Mouse (Mus musculus) brain, adult 2 months (tissue): ENCODE data around the gene Abhd14a.
"Not testable (repeated sequence)": the region's sequence is repeated elsewhere in the genome, so short reads cannot be mapped to it uniquely, and the experiment has no call there.

Experiments used
- DNase-seq: peaks from one replicate; pipeline ENCODE4 v3.0.0; 2011; ENCODE audit warnings: low read depth, low spot score

Gene Abhd14a

DNA sequence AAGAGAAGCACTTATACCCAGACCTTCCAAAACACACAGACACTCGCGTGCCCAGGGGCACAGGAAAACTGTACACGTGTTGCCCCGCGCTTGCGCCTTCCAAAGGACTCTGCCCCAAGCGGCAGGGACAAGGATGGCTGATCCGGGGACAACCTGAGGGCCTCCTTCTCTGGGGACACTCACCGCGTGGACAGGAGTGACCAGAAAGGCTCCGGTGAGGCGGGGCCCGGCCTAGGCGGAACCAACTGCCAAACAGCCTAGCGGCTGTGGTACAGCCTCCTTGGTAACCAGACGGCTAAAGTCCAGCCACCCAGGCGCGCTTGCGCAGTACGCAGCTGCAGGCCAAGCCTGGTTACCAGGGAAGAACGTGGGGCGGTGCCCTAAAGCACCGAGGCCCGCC lies at the start of gene Abhd14a, which contains the start of gene Abhd14b:
Abhd14a (minus strand) TSS at position 331 of the 400 bp plus-strand sequence.
Abhd14b (plus strand) TSS at position 112 of the 400 bp plus-strand sequence.
- peak; percentile 98 for DNase-seq

DNA sequence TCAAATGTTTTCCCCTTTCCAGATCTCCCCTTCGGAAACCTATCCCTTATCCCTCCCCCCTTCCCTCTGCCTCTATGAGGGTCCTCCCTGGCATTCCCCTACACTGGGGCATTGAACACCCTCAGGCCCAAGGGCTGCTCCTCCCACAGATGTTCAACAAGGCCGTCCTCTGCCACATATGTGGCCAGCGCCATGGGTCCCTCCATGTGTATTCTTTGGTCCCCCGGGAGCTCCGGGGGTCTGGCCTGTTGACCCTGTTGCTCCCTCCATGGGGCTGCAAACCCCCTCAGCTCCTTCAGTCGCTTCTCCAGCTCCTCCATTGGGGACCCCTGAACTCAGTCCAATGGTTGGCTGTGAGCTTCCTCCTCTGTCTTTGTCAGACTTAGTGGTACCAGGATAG lies 40.1 kb upstream of the Abhd14a start:
- not testable (repeated sequence) for DNase-seq

DNA sequence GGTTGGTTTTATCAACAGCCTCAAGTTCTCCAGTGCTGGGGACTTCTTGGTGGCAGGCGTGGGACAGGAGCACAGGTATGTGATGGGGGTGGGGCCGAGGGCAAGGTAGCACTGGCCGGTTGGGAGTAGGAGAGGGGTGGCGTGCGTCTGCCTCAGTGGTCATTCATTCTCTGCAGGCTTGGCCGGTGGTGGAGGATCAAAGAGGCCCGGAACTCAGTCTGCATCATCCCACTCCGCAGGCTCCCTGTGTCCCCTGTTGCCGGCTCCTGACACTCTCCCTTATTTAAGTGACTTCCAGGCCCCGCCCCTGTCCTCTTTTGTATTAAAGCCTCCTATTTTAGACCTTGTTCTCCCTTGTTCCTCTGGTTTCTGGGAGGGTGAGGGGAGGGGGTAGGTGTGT lies 37.6 kb upstream of the Abhd14a start:
- DNase-seq, result no peak

DNA sequence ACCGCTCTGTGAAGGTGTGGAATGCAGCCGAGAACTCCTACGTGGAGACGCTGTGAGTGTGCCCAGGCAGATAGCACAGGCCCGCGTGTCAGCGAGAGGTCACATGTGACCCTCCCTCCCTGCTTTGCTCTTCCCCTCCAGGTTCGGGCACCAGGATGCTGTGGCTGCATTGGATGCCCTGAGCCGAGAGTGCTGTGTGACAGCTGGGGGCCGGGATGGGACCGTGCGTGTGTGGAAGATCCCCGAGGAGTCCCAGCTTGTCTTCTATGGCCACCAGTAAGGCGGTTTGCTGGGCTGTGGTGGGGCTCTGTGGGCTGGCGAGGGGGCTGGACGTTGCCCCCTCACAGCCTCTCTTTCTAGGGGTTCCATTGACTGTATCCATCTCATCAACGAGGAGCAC lies 36.1 kb upstream of the Abhd14a start:
- no peak for DNase-seq

DNA sequence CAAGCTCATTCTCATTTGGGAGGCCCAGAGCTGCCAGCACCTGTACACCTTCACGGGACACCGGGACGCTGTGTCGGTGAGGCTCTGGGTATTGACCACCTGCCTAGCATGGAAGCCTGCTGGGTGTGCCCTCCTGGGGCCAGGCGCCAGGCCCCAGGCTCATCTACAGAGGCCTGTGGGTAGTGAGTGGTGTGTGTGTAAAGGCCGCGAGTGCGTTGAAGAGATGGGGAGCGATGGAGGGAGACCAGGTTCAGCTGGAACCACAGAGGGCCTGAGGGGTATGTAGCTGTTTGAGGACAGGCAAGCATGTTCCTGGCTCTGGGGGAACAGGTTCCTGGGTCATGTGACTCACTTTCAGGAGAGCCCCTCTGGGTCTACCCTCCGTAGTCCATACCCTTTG lies 35.7 kb upstream of the Abhd14a start:
- no peak for DNase-seq

DNA sequence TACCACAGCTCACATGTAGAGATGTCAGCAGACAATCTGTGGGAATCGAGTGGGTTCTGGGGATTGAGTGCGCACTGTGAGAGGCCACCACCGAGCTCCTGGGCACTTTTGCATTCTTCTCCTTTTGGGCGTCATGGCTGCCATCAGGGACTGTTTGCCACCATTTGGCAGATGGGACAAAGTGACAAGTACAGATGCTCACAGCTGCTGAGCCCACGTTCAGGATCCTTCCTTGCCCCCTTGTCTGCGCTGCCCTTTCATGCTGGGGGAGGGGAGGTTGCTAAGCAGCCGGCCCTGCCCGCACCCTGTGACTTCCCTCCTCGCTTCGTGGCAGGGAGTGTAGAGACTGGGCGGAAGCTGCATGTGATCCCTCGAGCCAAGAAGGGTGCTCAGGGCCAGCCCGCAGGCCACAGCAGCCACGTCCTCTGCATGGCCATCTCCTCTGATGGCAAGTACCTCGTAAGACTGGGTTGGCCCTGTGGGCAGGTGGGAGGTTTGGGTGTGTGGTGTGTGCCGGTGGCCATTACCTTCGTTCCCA lies 35.2 kb upstream of the Abhd14a start:
- no peak for DNase-seq

DNA sequence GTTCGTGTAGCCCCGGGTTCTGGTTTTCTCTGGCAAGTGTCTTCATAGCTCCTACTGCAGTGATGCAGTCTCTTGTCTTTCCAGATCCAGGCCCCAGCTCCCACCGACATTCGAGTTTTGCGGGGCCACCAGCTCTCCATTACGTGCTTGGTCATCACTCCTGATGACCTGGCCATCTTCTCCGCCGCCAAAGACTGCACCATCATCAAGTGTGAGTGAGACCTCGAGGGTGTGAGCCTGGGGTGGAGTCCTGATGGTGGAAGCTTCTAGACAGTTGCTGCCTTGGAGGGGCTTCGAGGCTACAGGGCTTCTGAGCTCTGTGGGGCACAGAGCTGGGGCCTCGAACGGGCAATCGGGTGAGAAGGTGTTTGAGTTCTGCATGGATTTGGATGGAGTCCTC lies 34.2 kb upstream of the Abhd14a start:
- DNase-seq, result no peak

DNA sequence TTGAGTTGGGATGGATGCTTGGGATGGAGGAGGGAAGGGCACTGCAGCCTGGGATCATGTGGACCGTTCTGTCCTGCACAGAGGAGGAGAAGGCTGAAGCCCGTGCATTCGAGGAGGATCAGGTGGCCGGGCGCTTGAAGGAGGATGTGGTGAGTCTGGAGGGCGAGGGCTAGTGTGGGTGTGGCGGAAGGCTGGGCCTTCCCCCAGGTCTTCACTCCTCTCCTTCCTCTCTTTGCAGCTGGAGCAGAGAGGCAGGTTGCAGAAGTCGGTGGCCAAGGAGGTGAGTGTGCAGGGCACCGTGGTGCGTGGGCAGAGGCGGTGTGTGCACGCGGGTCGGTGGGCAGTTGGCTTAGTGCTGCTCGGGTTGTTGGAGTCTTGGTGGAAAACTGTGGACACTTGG lies 33.6 kb upstream of the Abhd14a start:
- no peak for DNase-seq

DNA sequence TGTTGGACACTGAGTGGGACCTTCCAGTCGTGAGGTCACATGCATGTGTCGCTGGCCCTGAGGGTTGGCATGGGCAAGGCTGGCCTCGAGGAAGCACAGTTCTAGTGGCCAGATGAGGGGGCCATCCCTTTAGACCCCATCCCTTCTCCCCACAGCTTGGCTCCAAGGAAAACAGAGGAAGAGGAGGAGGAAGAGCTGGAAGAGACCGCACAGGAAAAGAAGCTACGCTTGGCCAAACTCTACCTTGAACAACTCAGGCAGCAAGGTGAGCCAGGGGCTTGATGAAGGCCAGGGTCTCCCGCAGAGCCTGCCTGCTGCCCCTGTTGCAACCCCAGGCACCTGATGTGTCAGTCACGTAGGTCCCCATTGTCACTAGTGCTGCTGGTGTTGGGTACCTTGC lies 33.1 kb upstream of the Abhd14a start:
- no peak for DNase-seq

DNA sequence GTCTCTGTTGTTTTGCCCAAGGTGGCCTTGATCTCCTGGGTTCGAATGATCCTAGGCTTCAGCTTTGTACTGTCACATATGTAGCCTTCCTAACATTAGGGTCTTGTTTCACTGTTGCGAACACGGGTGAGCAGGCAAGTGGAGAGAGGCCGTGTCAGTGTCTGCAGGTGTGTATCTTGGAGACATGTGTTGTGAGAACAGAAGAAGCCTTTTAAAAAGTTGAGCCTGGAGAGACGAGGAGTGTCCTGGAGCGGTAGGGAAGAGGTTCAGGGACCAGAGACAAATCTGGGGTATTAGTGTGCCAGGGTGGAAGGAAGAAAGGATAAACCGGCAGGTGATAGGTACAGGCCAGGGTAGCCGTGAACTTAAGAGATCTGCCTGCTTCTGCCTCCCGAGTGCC lies 30.6 kb upstream of the Abhd14a start:
- no peak for DNase-seq

DNA sequence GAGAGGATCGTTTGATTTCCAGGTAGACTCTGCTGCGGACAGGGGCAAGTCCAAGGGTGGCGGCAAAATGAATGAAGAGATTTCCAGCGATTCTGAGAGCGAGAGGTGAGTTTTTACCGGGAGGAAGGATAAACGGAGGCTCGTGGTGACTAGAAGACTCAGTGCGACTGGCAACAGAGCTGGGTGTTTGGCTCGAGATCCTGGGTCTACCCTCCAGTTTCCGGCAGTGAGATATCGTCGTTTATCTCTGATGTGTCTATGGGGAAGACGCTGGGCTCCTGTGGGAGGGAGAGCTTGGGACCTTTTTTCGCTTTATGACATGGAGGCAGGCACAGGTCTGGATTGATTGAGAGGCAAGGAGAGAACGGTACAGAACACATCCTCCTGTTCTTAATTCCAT lies 30.2 kb upstream of the Abhd14a start:
- no peak for DNase-seq

DNA sequence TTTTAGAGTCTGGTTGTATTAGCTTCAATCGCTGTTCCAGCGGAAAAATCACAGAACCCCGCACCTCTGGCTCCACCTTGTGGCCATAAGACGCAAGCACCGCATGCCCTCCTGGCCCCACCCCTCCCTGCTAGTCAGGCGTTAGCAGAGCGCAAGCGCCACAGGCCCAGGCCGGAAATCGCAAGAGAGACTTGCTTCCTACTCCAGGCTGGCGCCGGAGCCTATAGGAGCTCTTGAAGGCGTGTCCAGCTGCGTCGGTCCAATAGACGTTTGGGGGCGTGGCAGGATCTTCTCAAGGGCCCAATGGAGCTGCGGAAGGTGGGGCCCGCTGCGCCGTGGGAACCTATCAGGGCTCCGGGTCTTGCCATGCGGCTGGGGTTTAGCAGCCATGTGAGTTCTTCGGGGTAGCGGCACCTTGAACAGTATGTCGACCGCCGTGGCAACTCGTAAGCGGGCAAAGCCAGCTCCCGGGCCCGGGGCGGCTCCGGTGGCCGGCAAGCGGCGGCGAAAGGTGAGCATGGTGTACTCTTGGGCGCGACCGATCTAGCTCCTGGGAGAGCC lies 29.5 kb upstream of the Abhd14a start, which contains the start of gene Parp3:
Parp3 (minus strand) TSS at position 26 of the 561 bp plus-strand sequence.
- DNase-seq, result peak; percentile 100

DNA sequence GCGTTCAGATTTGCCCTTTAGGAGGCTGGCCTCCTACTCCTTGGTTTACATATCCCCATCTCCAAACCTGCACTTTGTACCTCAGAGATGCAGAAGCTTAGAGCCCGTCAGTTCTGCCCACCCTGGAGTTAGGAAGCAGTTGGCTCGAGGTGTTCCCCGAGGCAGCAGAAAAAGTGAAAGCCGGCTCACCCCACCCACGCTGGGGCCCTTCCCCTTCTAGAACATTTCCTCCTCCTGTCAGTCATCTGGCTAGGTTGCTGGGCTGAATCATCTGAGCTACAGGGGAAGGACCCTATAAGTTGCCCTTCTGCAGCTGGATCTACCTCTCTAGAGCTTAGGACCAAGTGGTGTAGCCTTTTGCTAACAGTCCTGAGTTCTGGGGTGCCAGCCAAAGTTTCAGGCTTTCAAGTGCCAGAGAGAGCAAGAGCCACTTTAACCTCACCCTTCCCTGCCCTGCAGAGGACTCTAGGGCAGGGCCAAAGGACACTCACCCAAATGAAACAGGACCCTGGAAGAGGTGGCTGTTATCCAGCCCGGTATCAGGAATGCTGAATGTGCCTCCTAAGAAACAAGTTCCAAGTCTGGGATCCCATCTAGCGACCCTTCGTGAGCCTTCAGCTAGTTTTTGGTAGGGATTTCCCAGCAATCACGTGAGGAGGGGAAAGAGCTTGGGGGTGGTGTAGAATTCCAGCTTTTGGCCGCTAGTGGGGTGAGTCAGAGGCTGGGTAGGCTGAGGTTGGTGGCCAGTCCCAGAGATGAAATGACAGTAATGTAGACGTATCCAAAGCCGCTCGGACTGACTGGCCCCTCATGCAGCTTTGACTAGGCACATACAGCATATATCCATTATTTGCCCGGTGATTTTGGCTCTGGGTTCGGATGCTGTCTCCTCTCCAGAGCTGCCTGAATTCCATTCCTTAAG lies 28.8 kb upstream of the Abhd14a start:
- DNase-seq, result peak; percentile 77

DNA sequence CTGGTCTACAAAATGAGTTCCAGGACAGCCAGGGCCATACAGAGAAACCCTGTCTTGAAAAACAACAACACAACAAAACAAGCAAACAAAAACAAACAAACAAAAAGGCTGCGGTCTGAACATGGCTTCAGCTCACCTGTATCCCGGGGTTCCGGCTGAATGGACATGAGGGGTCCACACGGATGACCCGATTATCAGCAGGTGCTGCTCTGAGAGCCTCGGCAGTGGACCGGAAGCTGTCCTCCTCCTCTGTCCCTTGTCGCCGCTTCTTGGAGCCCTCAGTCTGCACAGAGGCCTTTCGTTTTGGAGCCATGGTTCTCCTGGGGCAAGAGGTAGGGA lies 28.2 kb upstream of the Abhd14a start, which contains the start of gene Rrp9:
Rrp9 (plus strand) TSS at position 301 of the 339 bp plus-strand sequence.
- no peak for DNase-seq

DNA sequence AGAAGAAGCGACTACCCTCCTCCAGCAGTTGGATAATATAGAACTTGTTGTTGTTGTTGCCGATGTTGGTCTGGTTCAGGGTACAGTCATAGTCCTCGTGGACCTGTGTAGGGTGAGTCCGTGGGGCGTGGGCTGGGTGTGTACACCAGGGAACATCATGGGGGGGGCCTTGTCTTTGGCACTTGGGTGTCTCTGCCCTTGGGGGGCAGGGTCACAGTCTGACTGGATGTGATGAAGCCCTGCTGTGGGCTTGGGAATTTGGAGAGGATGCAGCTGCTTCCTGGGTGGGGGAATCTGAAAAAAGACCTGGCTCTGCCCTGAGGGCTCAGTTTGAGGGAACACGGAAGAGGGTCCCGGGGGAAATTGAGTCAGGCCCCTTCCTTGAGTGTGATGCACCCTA lies 27.6 kb upstream of the Abhd14a start:
- no peak for DNase-seq

DNA sequence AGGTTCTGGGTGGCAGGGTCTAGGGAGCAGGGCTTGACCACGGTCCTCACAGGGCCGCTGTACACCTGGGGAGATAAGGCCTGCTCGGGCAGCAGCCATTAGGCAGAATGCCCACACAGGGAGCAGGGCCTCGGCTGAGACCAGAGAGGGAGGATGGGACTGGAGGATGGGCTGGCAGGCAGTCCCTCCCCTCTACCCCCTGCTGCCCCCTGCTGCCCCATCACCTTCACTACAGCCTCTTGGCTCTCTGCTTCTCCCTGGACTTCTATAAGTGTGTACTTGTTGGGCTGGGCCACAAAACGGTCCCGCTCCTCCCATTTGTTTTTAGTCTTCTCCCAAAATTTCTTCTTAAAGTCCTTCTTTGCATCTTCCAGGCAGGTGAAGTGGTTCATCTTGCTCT lies 27.0 kb upstream of the Abhd14a start:
- DNase-seq, result peak; percentile 89

DNA sequence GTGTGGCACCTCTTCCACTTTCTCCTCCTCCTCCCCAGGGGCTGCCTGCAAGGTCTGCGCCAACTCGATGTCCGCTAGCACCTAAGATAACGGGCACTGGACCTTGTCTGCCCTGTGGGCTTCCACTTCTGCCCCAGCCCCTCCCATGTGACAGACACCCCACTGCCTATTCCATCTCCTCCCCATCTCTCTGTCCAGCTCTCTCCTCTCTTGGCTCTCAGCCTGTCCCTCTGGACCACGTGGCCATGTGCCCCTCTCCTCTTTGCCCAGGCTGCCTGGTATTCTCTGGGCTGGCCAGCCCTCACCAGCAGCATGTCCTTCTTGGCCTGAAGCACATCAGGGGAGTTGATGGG lies 26.3 kb upstream of the Abhd14a start:
- DNase-seq, result no peak

DNA sequence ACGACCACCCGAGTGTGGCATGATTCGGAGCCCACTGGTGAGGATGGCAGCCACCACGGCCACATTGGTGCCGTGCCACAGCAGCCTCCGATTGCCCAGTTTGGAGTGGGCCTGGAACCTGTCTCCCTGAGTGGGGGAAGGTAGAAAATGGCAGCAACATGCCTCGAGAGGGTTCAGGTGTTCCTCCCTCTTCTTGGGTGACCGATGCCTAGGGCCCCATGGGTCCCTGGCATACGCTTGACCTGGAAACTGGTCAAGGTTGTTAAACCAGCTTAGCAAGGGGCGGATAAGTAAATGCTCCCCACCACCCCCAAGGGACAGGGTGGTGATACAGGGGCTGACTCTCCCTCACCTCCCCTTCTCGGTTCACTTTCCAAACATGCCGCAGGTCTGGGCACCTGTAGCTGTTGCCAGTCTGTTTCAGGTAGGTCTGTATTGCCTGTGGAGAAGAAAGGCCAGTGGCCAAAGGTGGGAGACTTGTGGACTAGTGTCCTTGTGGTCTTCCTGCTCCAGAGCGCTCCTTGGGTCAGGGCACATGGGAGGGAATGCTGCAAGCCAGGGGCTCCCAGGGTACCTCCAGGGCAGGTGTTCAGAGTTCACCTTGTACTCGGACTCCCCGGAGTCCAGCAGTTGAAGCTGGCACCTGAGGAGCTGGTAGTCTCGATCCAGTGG lies 25.7 kb upstream of the Abhd14a start:
- DNase-seq, result no peak

DNA sequence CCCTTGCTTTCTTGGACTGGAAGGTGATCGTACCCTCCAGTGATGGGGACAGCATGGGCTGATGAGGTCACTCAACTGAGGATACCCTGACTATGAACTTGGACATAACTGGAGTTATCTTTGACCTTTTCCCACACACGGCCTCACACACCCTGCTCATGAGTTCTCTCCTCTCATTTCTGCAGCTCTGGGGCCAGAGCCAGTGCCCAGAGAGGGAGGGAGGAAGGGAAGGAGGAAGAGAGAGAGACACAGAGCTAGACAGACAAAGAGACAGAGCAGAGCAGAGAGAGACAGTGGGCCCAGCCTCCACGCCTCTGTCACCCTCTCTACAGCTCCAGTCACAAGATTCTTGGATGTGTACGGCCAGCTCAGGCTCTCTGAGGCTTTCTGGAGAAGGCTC lies 24.8 kb upstream of the Abhd14a start:
- DNase-seq, result no peak

DNA sequence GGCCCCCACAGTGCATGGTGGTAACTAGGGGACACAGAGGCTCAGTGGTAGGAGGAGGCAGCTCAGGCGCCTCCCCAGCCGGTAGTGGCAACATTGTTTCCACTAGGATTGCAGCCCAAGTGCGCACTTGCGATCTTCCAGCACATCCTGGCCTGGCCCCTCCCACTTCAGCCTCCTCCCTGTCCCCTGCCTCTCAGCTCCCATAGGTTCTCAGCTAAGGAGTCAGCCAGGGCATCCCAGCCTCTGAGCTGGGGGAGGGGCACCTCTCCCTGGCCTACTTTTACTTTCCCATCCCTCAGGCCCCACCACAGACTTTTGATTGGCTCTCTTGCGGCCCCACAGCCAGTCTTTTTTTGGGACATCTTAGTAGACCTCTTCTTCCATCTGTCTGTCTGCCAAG lies 24.4 kb upstream of the Abhd14a start:
- DNase-seq, result peak; percentile 60

DNA sequence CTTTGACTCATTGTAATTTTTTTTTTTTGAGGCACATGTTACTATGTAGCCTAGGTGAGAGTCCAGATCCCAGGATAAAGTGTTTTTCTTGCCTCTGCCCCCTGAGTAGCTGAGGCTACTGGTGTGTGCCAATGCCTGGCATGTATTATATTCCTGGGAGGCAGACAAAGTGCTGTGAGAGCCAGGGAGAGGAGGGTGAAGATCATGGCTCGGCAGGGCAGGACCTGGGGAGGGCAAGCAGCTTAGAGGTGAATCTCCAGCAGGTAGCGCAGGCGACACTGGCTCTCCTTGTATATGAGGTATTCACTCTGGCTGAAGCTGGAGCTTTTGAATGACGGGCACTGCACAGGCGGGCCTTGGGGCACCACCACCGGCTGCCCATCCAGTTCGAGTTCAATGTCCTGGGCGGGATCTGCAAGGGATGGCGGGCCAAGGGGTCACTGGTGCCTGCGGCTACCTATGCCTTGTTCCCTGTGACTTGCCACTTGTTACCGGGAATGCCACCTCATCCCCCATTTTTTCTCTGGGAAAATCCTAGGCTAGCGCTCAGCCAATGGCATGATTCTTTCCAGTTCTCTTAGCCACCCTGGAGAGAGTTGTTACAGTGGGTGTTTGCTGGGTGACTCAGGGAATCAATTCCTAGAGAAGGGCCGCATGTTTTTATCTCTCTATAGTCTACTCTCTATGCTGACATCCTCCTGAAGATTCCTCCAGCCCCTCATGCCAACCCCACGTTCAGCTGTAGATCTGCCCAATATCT lies 23.7 kb upstream of the Abhd14a start:
- DNase-seq, result no peak

DNA sequence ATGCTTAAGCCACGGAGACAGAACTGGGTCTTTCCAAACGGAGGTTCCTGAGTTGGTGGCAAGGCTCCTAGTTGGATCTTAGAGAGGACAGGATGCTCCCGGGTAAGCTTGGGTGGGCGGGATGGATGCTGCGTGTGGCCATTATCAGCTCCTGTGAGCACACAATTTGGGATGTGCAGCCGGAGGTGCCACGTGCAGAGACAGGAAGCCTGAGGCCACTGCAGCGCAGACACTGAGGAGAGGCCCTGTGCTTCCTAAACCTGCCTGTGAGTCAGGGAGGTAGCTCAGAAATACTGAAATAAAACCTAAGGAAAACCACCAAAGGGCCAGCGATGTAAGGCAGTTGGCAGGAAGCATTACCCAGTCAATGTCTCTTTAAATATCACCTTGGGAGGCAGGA lies 22.3 kb upstream of the Abhd14a start:
- DNase-seq, result no peak
